Mouse (Mus musculus) spleen, postnatal 36 days (tissue): ENCODE measurements around the gene Hoxc5.

Source experiments
- DNase-seq, 2 experiments: peaks; one replicate each; pipeline ENCODE4 v3.0.0; 2022; ENCODE audit warnings: low spot score in 2 of 2, mixed read lengths in 1 of 2

The Hoxc5 gene

DNA sequence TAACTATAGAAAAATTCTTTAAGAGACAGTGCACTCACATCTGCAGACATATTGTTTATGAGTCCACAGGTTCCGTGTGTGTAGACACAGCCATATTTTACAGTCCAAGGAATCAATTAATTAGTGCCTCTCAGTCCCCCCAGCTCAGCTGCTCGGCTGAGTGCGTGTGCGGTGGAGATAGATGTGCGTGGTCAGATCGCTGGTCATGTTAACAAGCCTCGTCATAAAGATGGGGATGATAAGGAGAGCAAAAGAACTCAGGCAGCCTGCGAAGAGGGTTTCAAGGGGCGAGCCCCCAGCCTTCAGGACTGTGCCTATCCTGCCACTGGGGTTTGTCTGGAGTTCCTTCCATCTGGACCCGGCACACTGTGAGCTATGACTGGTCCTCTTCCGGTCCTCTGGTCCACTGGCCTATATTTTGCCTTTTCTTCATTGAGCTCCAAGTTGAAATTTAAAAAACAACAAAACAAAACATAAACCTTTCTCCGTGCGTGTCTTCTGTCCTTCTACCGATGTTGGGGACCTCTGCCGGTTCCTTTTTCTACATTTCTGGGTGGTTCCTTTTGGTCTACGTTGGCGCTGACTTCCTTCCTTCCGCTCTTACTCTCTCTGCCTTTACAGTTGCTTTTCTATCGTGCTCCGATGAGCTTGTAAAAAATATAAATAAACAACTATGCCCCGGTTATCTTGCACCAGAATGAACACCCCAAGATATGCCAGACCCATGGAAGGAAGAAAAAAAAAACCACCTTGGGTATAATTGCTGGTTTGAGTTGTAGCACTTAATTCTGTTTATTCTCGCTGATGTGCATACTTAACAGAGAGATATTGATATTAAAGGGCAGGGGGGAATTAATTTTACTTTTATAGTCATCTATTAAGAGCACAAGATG lies 21.8 kb upstream of the Hoxc5 start:
- DNase-seq = no peak

DNA sequence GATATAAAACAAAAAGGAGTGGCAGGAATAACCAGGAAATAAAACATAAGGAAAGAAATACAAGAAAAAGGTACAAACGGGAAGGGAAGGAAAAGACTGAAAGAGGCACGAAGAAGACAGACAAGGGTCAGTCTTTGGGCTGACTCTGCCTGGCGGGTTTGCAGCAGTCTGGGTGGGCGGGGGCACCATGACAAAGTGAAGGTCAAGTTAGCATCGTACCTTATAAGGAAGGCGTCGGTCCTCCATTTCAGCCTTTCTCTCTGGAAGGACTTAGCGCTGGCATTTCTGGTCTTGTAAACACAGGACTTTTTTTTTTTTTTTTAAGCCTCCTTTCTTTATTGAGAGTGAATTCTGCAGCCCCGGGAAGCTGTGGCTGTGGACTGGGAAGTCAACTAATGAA lies 20.0 kb upstream of the Hoxc5 start:
- no peak for DNase-seq

DNA sequence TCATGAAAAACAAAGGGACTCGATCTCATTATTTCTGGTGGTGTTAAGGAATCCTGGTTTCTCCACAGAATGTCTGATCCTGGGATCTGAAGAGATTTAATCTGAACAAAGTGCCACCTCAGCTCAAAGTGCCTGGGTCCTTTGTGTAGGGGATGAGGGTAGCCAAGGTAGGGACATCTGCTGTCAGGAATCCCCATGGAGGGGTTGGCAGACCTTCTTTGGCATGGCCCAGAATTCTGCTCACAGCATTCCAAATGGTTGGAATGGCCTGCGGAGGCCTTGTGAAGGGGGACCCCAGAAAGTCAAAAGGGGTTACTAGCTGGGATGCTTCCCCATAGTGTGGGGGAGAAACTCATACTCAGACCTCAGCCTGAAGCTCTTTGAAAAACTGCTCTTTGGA lies 18.4 kb upstream of the Hoxc5 start:
- DNase-seq = no peak

DNA sequence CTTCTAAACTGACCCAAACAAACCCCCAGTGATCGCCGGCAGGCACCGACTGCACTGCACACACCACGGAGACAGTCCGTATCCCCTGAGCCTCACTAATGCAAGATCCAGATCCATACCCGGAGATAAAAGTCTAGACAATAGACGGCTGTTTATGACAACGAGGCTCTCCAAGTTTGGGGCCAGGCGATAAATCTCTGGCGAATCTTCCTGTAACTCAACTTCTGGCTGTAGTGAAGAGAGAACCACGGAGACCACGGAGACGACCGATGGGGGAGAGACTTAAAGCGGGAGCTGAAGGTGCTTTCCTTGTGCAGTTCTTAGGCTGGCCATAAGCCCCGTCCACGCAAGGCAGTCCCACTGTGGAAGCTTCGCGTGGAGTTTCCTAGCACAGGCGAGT lies 17.5 kb upstream of the Hoxc5 start:
- no peak for DNase-seq

DNA sequence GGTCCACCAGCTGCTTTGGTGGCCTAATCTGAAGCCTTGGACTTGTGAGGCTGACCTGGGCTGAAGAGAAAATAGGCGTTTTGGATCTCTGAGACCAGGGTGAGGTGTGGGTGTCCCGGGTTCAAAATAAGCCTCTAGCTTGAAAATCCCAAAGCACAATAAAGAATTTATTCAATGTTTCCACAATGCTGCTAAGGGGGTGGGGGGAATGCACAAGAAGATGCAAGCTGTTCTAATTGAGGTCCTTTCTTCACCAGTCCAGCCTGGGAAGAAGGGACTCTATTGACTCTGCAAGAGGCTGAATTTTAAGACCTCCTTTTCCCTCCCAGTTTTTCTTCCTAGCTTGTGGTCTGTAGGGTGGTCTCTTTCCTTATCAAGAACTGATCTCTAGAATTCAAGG lies 16.4 kb upstream of the Hoxc5 start:
- no peak for DNase-seq

DNA sequence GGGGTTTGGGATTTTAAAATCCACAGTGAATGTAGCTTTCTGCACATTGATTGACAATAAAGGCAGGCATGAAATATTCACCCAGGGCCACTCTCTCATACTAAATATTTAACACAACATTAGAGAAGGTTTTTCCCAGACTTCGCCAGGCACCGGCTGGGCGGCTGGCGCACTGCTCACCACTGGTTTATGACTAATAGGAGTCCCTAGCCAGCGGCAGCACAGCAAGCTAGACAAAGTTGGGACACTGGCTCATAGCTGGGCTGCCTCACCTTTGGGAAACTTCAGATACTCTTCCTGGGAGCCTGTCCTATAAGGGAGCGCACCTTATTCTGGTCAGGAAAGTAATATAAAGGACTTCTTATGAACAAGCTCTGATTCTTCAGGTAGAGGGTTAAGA lies 13.7 kb upstream of the Hoxc5 start:
- no peak for DNase-seq

DNA sequence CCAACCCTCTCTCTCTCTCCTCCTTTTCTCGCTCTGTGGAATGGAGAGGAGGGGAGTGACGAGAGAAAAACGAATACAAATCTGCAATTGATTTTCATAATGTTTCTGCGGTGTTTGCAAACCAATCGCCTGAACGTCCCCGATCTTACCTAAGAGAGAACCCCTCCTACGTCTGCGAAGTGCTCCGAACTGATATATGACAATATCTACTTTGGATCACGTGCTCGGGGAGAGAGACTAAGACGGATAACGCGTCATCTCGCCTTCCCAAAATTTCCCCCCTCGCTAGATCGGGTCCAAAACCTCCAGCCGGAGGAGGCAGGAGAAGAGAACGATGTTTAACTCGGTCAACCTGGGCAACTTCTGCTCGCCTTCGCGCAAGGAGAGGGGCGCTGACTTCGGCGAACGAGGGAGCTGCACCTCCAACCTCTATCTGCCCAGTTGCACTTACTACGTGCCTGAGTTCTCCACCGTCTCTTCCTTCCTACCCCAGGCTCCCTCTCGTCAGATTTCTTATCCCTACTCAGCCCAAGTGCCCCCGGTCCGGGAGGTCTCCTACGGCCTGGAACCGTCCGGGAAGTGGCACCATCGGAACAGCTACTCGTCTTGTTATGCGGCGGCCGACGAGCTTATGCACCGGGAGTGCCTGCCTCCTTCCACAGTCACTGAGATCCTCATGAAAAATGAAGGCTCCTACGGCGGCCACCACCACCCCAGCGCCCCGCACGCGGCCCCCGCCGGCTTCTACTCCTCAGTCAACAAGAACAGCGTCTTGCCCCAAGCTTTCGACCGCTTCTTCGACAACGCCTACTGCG lies 12.8 kb upstream of the Hoxc5 start, which contains the start of gene Hoxc11:
Gene Hoxc11, plus strand, starts transcription at position 236 of the 815 bp plus-strand sequence.
- no peak for DNase-seq

DNA sequence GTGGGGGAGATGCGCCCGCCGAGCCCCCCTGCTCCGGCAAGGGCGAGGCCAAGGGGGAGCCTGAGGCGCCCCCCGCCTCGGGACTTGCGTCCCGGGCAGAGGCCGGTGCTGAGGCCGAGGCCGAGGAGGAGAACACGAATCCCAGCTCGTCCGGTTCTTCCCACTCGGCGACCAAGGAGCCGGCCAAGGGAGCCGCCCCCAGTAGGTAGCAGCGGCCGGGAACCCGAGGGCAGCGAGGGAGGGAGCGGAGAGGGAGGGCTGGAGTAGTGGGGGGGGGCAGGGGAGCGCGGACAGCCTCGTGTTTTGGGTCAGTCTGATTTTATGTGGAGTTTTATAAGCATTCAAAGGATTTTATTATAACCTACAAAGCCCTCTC lies 12.2 kb upstream of the Hoxc5 start:
- no peak for DNase-seq

DNA sequence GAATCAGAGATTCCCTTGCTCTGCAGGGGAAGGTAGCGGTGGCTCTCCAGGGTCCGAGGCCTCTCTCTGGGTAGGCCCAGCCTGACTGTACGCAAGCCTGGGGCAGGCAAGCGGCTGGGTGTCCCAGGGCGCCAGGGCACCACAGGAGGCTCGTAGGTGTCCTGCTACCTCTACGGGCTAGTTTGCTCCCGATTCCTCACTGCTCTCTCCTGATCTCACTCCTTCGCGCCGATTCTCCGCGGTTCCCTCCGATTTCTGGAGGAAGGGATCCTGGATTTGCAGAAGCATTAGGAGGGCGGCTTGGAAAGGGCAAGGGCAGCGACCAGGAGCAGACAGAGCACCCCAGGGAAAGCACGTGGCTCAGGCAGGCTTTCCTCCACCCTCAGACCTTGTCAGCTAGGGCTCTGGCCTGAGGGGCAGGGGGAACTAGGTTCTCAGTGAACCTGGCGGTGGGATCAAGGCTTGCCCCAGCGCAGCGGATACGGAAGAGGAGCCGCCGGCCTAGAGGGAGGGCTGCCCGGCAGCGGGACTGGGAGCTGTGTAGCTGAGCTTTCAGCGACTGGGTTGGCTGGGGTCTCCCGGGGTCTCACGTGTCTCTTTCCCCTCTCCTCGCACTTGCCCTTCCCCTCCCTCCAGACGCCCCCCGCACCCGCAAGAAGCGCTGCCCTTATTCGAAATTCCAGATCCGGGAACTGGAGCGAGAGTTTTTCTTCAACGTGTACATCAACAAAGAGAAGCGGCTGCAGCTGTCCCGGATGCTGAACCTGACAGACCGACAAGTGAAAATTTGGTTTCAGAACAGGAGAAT lies 11.2 kb upstream of the Hoxc5 start:
- no peak for DNase-seq

DNA sequence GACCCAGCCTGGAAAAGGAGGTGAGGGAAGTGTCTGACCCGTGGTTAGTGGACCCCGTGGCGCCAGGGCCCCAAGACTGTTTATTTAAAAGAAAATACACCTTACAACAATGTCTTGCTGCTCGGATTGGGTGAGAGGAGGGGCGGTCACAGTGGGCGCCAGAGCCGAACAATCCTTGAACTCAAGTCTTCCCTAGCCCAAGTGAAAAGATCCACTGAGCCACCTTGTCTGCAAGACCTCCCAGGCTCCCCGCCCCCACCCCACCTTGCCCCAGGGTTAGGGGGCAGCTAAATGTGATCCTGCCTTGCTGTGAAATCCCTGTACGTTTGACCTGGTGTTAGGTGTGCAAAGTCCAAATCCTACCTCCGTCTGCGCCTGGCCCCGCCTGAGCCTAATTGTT lies 10.3 kb upstream of the Hoxc5 start:
- DNase-seq = no peak

DNA sequence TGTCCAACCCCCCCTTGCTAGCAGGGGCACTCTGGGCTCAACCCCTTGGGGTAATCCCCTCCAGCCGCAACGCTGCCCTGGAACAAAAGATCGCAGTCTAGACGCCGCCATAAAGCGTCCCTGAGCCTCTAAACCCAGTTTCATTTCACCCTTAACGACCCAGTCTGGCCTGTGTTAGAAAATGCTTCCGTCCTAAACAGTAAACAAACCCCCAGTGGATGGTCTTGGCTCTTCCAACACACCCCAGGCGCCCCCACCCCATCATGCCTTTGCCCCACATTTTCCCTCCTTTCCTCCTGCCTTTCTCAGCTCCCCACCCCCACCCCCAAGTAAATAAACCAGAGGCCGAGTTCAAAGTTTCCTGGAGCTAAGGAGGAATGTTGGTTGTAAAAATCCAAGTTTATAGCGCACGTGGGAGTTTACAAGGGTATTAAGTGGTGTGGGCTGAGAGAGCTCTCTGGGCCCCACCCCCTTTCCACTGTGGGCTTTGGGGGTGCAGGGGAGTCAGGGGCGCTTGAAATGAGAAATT lies 7.5 kb upstream of the Hoxc5 start:
- no peak for DNase-seq

DNA sequence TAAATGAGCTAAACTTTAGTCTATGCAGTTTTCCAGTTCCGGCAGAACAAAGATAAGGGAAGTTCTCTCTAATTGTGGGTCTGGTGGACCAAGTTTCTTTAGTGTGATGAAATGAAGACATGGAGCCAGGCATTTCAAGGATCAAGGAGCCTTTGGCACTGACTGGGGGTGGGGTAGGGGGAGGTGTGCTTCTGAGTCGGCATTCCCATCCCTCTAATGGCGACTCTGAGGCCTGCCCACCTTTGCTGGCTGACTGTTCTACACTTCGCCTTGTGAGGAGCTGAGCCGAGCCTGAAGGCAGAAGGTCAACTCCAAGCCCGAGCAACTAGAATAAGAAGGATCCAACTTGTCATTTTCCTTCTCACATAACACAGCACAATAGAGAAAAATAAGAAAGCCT lies 5.5 kb upstream of the Hoxc5 start:
- no peak for DNase-seq

DNA sequence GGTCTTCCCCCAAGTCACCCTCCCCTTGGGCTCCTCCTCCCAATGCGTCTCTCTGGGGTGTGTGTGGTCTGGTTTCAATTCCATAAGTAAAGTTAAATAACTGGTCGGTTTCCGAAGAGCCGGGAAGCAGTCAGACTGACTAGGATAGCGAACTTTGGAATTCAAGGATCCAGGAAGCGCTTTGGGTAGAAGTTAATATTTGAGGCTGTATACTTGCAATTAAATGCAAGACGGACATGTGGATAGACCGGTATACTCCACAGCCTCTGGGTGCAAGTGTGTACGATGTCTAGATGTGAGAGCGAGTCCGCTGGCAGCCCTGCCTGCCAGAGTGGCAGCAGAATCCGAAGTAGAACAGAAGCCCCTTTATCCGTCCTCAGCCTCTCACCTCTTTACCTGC lies 4.8 kb upstream of the Hoxc5 start:
- DNase-seq = no peak

DNA sequence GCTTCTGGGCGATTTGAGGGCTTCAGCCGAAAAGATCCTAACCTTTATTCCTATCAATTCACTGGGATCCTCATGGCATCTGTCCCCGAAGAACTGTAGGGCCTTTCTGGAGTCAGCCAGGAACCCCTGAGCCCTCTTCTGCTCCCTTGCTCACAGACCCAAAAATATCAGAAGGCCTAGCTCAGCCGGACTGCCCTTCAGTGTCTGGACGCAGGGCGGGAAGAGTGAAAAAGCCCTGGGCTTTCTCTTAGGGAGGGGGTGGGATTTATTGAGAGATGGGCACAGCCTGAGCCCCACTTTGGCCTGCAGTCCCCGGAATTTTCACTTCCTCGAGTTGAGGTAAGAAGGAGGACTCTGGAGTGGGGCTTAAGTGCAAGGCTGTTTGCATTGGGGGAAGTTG lies 4.0 kb upstream of the Hoxc5 start:
- DNase-seq = no peak

DNA sequence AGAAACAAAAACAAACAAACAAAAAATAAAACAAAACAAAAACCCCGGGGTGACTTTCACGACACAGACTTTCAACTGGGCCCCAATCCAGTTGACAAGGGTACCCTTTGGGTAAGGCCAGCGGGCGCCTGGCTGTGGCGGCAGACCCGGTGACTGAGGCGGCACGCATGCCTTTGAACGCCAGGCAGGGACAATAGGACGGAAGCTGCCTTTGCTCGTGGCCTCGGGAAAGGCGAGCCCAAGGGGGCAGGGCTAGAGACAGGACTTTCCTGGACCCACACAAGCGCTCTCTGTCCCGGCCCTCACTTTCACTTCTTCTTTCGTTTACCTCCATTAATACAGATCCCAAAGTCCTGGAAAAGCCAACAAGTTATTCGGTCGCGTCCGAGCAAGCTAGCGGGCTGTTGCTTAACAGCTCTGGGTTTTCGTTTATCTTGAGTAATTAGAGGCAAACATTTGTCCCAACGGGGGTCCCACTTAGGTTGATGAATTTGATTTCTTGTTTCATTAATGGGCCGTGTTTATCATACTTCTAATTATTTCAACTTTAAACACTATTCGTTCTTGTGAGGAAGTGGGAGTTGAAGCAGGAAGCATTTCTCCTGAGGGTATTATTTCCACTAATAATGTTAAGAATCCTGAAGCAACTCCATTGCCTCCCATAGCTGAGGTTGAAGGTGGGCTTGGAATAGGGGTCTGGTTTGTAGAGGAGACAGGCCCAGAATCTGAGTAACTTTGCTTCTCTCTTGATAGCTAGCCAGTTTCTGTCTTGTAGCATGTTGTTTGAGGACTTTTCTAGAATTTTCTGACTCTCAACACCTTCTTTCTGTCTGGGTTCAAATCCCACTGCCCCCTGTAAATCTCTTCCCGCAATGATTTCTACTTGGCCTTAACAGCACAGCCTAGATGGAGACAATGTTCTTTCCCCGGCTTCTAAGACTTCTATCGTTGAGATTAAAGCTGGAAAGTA lies 3.3 kb upstream of the Hoxc5 start:
- DNase-seq = no peak

DNA sequence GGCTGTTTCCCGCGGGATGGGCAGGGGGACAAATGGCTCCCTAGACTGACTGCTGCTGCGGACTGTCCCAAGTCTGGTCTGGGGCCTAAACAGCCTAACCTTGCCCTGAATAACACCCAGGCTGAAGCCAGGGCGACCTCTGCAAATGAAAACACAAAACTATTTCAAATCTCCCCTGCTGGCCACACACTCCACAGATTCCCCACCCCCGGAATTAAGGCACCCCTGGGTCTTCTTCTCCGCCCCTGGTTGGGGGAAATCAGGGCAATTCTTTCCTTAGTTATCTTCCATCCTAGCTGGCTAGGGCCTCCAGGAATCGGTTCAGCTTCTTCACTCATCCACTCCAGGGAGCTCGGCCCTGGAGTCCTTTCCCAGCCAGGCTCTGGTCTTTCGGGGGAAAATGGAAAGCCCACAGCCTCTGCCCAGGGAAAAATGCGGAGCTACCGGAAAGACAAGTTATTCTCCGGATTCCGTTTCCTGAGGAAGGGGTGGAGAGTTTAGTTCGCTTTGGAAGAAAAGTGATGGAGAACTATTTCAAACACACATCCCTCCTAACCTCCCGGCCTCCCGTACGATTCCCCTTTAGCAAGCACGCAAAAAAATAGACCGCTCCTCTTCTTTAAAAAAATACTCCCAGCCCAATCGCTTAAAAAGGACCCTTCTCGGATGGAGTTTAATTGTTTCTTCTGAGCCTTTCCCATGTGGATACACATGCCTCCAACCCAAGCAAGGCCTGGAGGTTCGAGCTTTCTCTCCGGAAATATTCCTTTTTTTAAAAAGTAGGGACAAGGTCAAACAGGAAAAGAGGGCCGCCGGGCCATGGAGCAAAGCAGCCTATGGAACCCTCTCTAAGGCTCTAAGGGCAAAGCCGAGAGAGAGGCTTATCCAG lies 2.0 kb upstream of the Hoxc5 start:
- DNase-seq = no peak

DNA sequence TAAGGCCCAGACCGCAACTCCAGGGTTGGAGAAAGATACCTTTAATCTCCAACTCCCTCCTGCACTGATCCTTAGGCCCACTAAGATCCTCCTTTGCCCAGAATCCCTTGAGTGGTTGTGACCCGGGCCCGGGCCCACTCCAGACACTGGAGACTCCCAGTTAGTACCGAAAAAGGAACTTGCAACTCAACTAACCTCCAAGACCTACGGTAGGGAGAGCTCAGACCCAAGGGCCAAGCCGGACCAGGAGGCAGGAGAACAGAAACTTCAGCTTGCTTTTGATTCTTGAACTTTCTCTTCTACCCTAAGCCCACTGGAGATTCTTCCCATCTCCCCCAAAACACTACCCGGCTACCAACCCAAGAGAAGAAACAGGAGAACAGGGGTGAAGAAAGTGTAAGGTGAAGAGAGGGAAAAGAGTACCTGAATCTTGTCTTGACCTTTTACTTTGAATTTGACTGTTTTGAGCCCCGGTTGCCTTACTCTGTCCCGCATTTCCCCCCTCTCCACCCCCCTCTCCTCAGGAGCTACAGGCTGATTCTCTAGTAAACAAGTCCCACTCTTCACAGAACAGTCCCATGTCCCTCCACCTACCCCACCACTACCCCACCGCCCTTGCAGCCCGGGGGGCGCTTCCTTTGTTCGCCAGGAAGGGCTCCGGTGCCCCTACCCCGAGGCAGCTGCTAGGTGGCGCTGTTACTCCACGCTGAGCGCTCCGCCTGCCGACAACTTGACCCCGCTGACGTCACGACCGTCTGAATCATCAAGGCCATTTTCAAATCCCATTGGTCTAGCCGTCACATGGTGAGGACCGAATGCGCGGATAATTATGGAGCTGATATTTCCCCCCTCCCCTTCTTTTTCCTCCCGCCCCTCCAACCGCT lies 1.1 kb upstream of the Hoxc5 start:
- peak; percentile 35 to 37 for DNase-seq

DNA sequence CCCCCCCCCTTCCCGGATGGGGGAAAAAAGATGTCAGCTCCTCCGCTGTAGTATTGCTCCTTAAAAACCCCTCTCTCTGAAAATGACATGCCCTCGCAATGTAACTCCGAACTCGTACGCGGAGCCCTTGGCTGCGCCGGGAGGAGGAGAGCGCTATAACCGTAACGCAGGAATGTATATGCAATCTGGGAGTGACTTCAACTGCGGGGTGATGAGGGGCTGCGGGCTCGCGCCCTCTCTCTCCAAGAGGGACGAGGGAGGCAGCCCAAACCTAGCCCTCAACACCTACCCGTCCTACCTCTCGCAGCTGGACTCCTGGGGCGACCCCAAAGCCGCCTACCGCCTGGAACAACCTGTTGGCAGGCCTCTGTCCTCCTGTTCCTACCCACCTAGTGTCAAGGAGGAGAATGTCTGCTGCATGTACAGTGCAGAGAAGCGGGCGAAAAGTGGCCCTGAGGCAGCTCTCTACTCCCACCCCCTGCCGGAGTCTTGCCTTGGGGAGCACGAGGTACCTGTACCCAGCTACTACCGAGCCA lies 399 bp upstream of the Hoxc5 start, which contains the start of gene Hoxc10:
Gene Hoxc10, plus strand, starts transcription at position 21 of the 536 bp plus-strand sequence.
- no peak for DNase-seq
